Mouse (Mus musculus): ENCODE measurements around the gene Dapk2. TPM values are rescaled to one million over a fixed set of nuclear protein-coding genes. Genes with fewer than 3 reads are reported as not detected.

Gene Dapk2
- polyA plus RNA-seq, 1 experiment from 2014 or later = 0.80 TPM

DNA sequence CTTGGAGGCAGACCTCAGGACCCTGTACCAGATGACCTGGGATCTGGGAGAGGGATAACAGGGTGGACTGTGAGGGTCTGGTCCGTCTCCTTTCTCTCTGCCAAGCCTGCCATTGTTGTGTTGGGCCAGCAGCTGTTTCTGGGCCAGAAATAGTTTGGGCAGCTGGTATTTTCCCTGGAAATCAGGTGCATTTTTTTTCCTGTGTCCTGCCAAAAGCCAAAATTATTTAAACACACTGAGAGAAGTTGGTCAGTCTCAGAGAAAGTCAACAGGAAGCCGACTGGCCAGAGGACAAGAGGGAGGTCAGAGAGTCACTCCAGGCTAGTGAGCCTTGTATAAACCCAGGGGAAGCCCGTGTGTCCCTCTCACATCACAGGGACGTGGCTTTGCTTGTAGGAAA, 87.7 kb downstream of the Dapk2 start:
- Histone ChIP-seq H3K9me3 (ENCODE audit: control insufficient read depth, low read length) (no peaks in the 10 kb centered on the region), H3K4me1 (replicated peaks; ENCODE audit: control insufficient read depth, insufficient read depth, low read length) (no peaks in the 10 kb centered on the region), H3K9ac (no peak overlapping the region), H3K4me3 (replicated peaks; ENCODE audit: low read length) (no peak overlapping the region), H3K36me3 (replicated peaks; ENCODE audit: control insufficient read depth, insufficient read depth) (no peaks in the 10 kb centered on the region), H3K4me2 (replicated peaks) (no peak overlapping the region), H3K27ac (no peak overlapping the region), H3K27me3 (ENCODE audit: control insufficient read depth, insufficient read depth, low read length) (no peaks in the 10 kb centered on the region)
- 63% methylated on average over 4 of the region's 4 CpGs for WGBS
- DNase-seq (ENCODE audit: low spot score) = no peak
- ATAC-seq (ENCODE audit: low FRiP score) = no peak

GRCm38 (mm10) chr9:66249281-66249680, 91.3 kb downstream of the Dapk2 start:
- Histone ChIP-seq H3K4me3 (replicated peaks; ENCODE audit: low read length) (no peak overlapping the region), H3K9ac (no peak overlapping the region), H3K4me2 (replicated peaks) (no peak overlapping the region), H3K27ac (no peak overlapping the region), H3K36me3 (replicated peaks; ENCODE audit: control insufficient read depth, insufficient read depth) (no peaks in the 10 kb centered on the region), H3K9me3 (ENCODE audit: control insufficient read depth, low read length) (no peaks in the 10 kb centered on the region), H3K27me3 (ENCODE audit: control insufficient read depth, insufficient read depth, low read length) (no peaks in the 10 kb centered on the region), H3K4me1 (replicated peaks; ENCODE audit: control insufficient read depth, insufficient read depth, low read length) (no peaks in the 10 kb centered on the region)
- WGBS = 90% methylated on average over 6 of the region's 6 CpGs
- DNase-seq (ENCODE audit: low spot score) (no peak), ATAC-seq (ENCODE audit: low FRiP score) (no peak)

GRCm38 (mm10) chr9:66251159-66251691, 93.2 kb downstream of the Dapk2 start:
- WGBS = 56% methylated on average over 6 of the region's 6 CpGs
- no peaks in the 10 kb centered on the region for H3K4me1 ChIP-seq (replicated peaks; ENCODE audit: control insufficient read depth, insufficient read depth, low read length)
- no peaks in the 10 kb centered on the region for H3K27me3 ChIP-seq (ENCODE audit: control insufficient read depth, insufficient read depth, low read length)
- no peak for ATAC-seq (ENCODE audit: low FRiP score)
- no peak overlapping the region for H3K27ac ChIP-seq
- H3K36me3 ChIP-seq (replicated peaks; ENCODE audit: control insufficient read depth, insufficient read depth) = no peaks in the 10 kb centered on the region
- H3K4me2 ChIP-seq (replicated peaks) = no peak overlapping the region
- H3K4me3 ChIP-seq (replicated peaks; ENCODE audit: low read length) = no peak overlapping the region
- H3K9me3 ChIP-seq (ENCODE audit: control insufficient read depth, low read length) = no peaks in the 10 kb centered on the region
- H3K9ac ChIP-seq = no peak overlapping the region
- DNase-seq (ENCODE audit: low spot score) = no peak

DNA sequence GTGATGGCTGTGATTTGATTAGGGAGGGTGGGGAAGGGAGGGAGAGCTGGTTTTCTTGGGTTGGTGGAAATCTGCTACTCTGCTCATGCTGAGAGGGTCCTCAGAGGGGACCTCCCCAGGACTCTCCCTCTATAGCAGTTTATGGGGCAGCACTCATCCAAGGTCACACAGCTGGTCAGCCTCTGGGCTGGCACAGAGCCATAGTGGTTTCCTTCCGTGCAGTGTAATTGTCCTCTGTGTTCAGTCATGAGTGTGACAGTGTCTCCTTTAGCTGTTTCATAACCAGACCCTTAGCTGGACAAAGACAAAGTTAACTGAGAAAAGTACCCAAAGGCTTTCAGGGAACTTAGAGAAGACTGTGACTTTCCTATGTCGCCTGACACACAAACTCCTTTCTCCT, 103.7 kb downstream of the Dapk2 start:
- H3K4me3 ChIP-seq (replicated peaks; ENCODE audit: low read length) = no peak overlapping the region
- no peaks in the 10 kb centered on the region for H3K9me3 ChIP-seq (ENCODE audit: control insufficient read depth, low read length)
- no peaks in the 10 kb centered on the region for H3K4me1 ChIP-seq (replicated peaks; ENCODE audit: control insufficient read depth, insufficient read depth, low read length)
- no peaks in the 10 kb centered on the region for H3K27me3 ChIP-seq (ENCODE audit: control insufficient read depth, insufficient read depth, low read length)
- no peaks in the 10 kb centered on the region for H3K36me3 ChIP-seq (replicated peaks; ENCODE audit: control insufficient read depth, insufficient read depth)
- no peak overlapping the region for H3K9ac ChIP-seq
- no peak overlapping the region for H3K4me2 ChIP-seq (replicated peaks)
- WGBS = 77% methylated on average over 2 of the region's 2 CpGs
- ATAC-seq (ENCODE audit: low FRiP score) (no peak), DNase-seq (ENCODE audit: low spot score) (no peak)
- no peak overlapping the region for H3K27ac ChIP-seq

DNA sequence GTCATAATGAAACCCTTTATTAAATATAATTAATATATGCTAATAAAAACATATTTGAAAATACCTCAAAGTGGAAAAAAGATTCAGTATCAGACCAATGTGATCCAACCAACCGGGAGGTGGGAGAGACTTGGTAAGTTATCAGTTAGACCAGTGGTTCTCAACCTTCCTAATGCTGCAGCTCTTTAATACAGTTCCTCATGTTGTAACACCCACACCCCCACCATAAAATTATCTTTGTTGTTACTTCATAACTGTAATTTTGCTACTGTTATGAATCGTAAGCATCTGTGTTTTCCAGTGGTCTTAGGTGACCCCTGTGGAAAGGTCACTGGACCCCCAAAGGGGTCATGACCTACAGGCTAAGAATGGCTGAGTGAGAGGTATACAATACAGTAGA, 105.7 kb downstream of the Dapk2 start:
- WGBS = 88% methylated on average over 2 of the region's 2 CpGs
- DNase-seq (ENCODE audit: low spot score) (no peak), ATAC-seq (ENCODE audit: low FRiP score) (no peak)
- Histone ChIP-seq H3K4me2 (replicated peaks) (no peak overlapping the region), H3K36me3 (replicated peaks; ENCODE audit: control insufficient read depth, insufficient read depth) (no peaks in the 10 kb centered on the region), H3K4me3 (replicated peaks; ENCODE audit: low read length) (no peak overlapping the region), H3K27ac (no peak overlapping the region), H3K27me3 (ENCODE audit: control insufficient read depth, insufficient read depth, low read length) (no peaks in the 10 kb centered on the region), H3K9ac (no peak overlapping the region), H3K4me1 (replicated peaks; ENCODE audit: control insufficient read depth, insufficient read depth, low read length) (no peaks in the 10 kb centered on the region), H3K9me3 (ENCODE audit: control insufficient read depth, low read length) (no peaks in the 10 kb centered on the region)

DNA sequence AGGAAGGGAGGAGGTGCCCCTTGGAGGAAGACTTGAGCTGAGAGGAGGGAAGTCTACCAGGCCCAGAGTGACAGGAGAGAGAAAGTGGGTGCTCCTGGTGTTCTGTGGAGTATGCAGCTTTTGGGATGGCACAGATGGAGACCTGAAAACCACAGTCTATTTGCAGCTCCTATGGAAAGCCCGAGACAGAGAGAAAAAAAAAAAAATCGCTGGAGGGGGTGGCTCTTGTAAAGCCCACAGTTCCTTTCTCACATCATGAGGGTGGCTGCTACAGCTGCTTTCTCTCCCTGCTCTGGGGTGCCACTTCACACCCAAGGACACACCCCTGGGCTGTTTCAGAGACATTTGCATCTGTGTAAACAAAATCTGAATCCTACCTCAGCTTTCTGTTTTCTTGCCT, 107.6 kb downstream of the Dapk2 start:
- H3K27ac ChIP-seq = no peak overlapping the region
- 54% methylated on average over 2 of the region's 2 CpGs for WGBS
- H3K9me3 ChIP-seq (ENCODE audit: control insufficient read depth, low read length) = no peaks in the 10 kb centered on the region
- no peaks in the 10 kb centered on the region for H3K4me1 ChIP-seq (replicated peaks; ENCODE audit: control insufficient read depth, insufficient read depth, low read length)
- H3K27me3 ChIP-seq (ENCODE audit: control insufficient read depth, insufficient read depth, low read length) = no peaks in the 10 kb centered on the region
- H3K9ac ChIP-seq = no peak overlapping the region
- H3K36me3 ChIP-seq (replicated peaks; ENCODE audit: control insufficient read depth, insufficient read depth) = no peaks in the 10 kb centered on the region
- ATAC-seq (ENCODE audit: low FRiP score) (no peak), DNase-seq (ENCODE audit: low spot score) (no peak)
- H3K4me2 ChIP-seq (replicated peaks) = no peak overlapping the region
- no peak overlapping the region for H3K4me3 ChIP-seq (replicated peaks; ENCODE audit: low read length)

- Histone ChIP-seq H3K36me3 (replicated peaks; ENCODE audit: control insufficient read depth, insufficient read depth) (no peaks in the 10 kb centered on the region), H3K27me3 (ENCODE audit: control insufficient read depth, insufficient read depth, low read length) (no peaks in the 10 kb centered on the region), H3K9me3 (ENCODE audit: control insufficient read depth, low read length) (no peaks in the 10 kb centered on the region), H3K4me3 (replicated peaks; ENCODE audit: low read length) (no peak overlapping the region), H3K9ac (no peak overlapping the region), H3K27ac (no peak overlapping the region), H3K4me2 (replicated peaks) (no peak overlapping the region), H3K4me1 (replicated peaks; ENCODE audit: control insufficient read depth, insufficient read depth, low read length) (no peaks in the 10 kb centered on the region)
- 75% methylated on average over 5 of the region's 5 CpGs for WGBS
- DNase-seq (ENCODE audit: low spot score) (no peak), ATAC-seq (ENCODE audit: low FRiP score) (no peak)
Observed at GRCm38 (mm10) chr9:66266237-66267170, 108.5 kb downstream of the Dapk2 start.

DNA sequence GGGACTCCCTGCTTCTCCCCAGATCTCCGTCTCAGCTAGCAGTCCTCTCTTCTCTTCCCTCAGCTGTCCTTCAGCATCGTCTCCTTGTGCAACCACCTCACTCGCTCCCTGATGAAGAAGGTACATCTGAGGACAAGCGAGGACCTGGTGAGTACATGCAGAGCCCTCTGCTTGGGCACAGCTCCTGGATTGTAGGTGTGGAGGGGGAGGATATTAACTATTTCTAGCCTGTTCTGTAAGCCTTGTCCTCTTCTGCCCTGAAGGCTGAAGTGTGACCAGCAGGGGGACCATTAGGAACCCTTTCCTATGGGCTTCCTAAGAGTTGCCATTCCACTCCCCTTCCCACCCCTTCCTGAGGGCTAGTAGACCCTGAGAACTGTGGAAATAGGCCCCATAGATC, 110.8 kb downstream of the Dapk2 start:
- H3K4me1 ChIP-seq (replicated peaks; ENCODE audit: control insufficient read depth, insufficient read depth, low read length) = no peaks in the 10 kb centered on the region
- DNase-seq (ENCODE audit: low spot score) = no peak

DNA sequence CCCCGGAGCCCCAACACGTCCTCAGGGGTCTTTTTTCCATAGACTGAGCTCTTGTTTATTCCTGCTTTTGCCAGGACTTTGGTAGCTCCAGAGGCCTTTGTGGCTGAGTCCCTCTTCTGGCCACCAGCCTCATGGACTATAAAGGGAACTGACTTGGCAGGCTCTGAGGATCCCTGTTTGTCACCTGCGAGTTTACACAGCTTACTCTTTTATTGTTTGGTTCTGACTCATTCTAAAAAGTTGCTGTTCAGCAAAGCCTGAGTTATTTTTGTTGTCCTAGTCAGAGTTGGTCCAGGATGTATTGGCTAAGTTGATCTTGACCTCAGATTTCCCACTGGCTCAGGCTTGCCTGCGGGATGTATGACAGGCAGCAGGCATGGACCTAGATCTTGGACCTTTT, 112.0 kb downstream of the Dapk2 start:
- H3K9ac ChIP-seq = no peak overlapping the region
- H3K27ac ChIP-seq = no peak overlapping the region
- no peak overlapping the region for H3K4me2 ChIP-seq (replicated peaks)
- H3K4me3 ChIP-seq (replicated peaks; ENCODE audit: low read length) = no peak overlapping the region
- ATAC-seq (ENCODE audit: low FRiP score) (no peak), DNase-seq (ENCODE audit: low spot score) (no peak)
- WGBS = 78% methylated on average over 4 of the region's 4 CpGs
- no peaks in the 10 kb centered on the region; the same call in 1 of the 2 replicates for H3K27me3 ChIP-seq (ENCODE audit: control insufficient read depth, insufficient read depth, low read length)
- no peaks in the 10 kb centered on the region for H3K36me3 ChIP-seq (replicated peaks; ENCODE audit: control insufficient read depth, insufficient read depth)
- H3K4me1 ChIP-seq (replicated peaks; ENCODE audit: control insufficient read depth, insufficient read depth, low read length) = peaks cover 8% of the 10 kb centered on the region
- no peaks in the 10 kb centered on the region for H3K9me3 ChIP-seq (ENCODE audit: control insufficient read depth, low read length)

More for the DNA sequence above, 110.8 kb downstream of the Dapk2 start:
- H3K9me3 ChIP-seq (ENCODE audit: control insufficient read depth, low read length) = no peaks in the 10 kb centered on the region
- 85% methylated on average over 4 of the region's 4 CpGs for WGBS
- ATAC-seq (ENCODE audit: low FRiP score) = no peak
- no peak overlapping the region for H3K4me3 ChIP-seq (replicated peaks; ENCODE audit: low read length)
- no peak overlapping the region for H3K4me2 ChIP-seq (replicated peaks)
- no peaks in the 10 kb centered on the region for H3K27me3 ChIP-seq (ENCODE audit: control insufficient read depth, insufficient read depth, low read length)
- no peaks in the 10 kb centered on the region for H3K36me3 ChIP-seq (replicated peaks; ENCODE audit: control insufficient read depth, insufficient read depth)
- H3K9ac ChIP-seq = no peak overlapping the region
- H3K27ac ChIP-seq = no peak overlapping the region
